Mouse (Mus musculus) CD4-positive, CD25-positive, alpha-beta regulatory T cell, adult 4 months (primary cell): Measurements from ENCODE around the gene Cyp21a1. TPM values are rescaled to one million over a fixed set of nuclear protein-coding genes. Genes with fewer than 3 reads are reported as not detected.
"Not testable (repeated sequence)": the region's sequence is repeated elsewhere in the genome, so short reads cannot be mapped to it uniquely, and the experiment has no call there.

ENCODE experiments used
- ATAC-seq: one replicate; pipeline ENCODE4 v1.8.0; 2017
- polyA plus RNA-seq, 2 experiments: library from polyadenylated mRNA; unstranded; fragments of 100-300 nt; shearing (Covaris generic); gene quantifications; one replicate each; pipeline ENCODE4 v1.2.1; 2017

The Cyp21a1 gene
- polyA plus RNA-seq, 2 experiments from 2014 or later, result not detected

DNA sequence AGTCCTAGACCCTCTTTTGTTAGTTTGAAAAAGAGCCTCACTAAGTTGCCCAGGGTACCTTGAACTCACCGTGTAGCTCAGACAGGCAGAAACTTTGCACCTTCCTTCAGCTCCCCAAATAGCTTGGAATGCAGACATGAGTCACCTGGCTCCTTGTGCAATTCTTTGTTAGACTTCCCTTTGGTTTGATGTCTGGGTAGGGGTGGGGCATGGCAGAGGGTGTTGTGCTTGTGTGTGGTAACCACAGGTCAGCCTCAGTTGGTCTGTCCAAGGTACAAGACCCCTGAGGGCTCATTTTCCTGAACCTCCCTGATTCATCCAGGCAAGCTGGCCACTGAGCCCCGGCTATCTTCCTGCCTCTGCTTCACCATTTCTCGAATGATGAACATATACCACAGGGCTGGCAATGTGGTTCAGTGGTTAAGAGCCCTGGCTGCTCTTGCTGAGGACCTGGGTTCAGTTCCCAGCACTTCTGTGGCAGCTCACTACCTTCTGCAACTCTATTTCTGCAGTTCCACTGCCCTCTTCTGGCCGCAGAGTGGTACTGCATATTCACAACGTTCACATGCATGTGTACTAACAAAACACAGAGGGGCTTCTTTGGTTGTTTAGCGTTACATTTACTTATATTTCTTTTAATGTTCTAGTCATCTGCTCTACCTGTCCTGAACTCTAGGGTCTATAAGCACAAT, 656 bp upstream of the Cyp21a1 start:
- no peak for ATAC-seq

DNA sequence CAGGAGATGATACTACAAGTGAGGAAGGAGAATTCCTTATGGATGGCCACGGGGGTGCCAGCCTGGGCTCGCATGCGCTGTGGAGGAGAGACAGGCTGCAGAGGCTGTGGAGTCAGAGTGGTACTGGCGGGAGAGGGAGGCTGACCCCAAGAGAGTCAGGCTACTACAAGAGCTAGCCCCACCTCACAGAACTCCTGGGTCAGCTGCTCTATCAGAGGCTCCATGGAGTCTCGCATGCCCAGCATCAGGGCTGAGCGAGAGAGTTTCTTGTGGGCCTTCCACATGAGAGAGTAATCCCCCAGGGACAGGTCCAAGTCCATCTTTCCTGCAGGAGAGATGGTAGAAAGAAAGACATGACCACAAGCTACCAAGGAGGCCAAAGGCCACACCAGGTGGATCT, 994 bp downstream of the Cyp21a1 start:
- ATAC-seq, result not testable (repeated sequence)

DNA sequence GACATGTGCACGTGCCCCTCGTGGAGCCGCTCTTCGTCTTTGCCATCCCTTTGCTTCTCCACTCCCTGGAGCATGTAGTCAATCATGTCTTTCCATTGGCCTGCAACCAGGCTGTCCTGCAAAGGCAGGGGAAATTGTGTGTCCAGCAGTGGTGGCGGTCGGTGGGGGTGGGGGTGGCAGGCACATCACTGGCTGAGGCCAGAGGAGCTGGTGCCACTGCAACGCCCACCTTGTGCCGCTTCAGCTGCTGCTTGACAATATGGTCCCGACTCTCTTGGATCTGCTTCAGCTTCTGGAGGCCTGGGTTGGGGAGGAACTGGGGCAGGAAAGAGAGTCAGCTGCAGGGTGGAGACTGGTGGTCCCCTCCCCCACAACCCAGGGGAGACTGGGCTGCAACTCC, 1.6 kb downstream of the Cyp21a1 start:
- not testable (repeated sequence) for ATAC-seq

DNA sequence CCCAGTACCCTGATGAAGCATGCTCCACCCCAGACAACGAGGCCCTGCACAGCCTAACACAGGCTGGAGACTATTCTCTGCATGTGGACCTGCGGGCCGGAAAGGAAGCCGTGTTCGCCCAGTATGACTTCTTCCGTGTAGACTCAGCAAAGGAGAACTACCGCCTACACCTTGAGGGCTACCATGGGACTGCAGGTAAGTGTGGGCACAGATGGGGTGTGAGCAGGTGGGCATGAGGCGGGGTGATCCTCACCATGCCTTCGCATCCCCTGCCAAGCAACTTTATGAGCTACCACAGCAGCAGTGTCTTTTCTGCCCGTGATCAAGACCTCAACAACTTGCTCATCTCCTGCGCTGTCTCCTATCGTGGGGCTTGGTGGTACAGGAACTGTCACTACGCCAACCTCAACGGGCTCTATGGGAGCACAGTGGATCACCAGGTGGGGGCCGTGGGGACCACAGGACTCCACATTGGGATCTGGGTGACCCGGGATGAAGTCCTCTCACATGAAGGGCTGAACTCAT, 3.5 kb downstream of the Cyp21a1 start:
- ATAC-seq, result not testable (repeated sequence)

DNA sequence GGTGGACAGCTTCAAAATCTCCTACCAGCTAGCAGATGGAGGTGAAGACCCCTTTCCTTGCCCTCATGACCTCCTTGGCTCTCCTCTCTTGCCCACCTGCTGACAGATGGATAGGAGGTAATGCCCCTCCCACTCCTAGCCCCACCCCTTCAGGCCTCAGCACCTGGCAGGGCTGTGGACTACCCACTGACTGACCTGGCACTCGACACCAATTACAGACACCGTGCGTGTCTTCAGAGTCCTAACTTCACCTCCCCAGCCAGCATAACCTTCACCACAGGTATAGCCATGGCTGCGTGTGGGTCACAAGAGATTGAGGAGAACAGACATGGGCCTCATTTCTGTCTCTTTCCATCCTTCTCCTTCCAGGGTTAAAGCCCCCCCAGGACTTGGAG, 4.8 kb downstream of the Cyp21a1 start:
- ATAC-seq, result no peak

DNA sequence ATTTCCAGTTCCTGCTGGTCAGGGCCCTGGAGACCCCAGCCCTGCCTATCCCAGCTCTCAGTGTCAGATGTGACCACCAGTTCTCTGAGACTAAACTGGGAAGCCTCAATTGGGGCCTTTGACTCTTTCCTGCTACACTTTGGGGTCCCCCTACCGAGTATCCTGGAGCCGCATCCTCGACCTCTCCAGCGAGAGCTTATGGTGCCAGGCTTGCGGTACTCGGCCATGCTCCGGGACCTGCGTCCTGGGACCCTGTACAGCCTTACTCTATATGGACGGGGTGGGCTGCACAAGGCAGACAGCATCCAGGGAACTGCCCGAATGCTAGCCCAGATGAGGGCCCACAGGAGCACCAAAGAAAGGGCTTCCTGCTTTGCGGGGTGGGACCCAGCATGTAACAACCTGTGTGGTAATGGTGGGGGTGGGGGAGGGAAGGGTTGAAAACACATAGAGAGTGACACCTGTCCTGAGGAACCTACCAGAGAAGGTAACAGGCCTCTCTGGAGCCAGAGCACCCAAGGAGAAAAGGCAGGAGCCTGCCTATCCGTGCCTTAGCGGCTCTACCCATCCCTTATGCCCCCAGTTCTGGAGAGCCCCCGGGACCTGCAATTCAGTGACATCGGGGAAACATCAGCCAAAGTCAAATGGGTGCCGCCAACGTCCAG, 5.4 kb downstream of the Cyp21a1 start:
- ATAC-seq, result no peak

DNA sequence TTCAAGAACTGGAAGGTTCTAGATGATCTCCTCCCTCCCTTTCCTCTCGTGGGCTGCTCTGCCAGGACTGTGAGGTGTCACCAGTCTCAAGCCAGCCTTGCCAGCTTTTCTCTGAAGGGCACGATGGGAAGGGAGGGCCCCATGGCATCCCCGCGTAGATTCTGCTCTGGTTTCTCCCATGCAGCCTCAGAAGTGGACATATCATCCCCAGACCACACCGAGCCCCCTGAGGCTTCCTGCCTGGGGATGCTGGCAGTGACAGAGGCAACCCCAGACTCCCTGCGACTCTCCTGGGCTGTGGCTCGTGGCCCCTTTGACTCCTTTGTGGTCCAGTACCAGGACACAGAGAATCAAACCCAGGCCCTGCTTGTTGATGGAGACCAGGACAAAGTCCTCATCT, 6.3 kb downstream of the Cyp21a1 start:
- not testable (repeated sequence) for ATAC-seq

DNA sequence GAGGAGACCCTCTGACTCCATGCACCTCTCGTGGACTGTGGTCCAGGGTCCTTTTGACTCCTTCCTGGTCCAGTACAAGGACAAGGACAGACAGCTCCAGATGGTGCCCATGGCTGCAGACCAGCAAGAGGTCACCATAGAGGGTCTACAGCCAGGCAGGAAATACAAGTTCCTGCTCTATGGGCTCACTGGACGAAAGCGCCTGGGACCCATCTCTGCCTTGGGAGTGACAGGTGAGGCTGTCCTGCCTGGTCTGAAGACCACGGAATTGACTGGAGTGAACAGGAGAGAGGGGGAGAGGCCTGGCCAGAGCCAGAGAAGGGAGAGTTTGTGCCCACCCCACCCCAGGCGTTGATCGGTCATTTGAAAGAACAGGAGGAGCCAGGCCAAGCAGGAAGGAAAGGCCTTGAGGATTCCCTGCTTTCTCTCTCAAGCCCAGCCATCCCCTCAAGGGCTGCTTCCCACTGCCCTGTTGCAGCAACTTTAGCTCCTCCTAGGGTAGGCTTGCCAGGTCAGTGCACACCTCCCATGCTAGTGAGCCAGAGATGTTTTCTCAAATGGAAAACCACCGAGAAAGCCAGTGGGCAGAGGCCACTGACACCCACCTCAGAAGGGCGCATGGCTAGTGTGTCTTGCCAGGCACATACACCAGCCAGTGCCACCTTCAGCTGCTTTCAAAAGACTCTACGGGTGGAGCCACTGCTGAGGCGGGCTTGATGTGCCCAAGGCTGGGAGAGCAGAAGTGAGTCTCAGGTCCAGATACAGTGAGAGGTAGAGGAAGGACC, 7.0 kb downstream of the Cyp21a1 start:
- not testable (repeated sequence) for ATAC-seq

DNA sequence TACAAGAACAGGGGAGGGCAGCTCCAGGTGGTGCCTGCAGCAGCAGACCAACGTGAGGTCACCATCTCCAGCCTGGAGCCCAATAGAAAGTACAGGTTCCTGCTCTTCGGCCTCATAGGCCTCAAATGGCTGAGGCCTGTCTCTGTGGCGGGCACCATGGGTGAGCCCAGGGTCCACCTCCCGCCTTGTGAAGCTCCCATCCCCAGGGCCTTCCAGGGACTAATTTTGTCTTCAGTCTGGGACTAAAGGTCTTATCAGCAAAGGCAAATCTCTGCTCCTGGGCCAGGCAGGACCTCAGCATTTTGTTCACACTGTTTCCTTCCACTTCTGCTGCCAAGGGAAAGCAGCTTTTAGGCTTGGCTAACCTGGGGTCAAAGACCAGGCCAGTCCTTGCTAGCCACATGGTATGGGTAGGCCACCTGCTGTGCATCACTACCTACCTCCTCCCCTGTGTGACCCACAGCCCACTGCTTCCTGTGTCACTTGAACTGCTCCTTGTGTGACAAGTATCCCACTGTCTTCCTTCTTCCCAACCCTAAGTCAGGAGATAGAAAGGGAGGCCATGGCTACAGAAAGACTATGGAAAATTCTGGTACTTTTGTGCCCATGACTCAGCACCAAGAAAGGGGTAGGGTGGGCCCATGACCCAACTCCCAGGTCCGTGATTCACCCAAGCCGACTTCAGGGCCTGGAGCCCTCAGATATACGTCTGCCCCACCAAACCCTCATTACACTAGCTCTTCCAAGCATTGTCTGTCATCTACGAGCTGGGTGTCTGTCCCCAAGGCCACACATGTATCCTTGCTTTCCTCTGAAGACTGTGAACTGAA, 7.8 kb downstream of the Cyp21a1 start:
- no peak for ATAC-seq

DNA sequence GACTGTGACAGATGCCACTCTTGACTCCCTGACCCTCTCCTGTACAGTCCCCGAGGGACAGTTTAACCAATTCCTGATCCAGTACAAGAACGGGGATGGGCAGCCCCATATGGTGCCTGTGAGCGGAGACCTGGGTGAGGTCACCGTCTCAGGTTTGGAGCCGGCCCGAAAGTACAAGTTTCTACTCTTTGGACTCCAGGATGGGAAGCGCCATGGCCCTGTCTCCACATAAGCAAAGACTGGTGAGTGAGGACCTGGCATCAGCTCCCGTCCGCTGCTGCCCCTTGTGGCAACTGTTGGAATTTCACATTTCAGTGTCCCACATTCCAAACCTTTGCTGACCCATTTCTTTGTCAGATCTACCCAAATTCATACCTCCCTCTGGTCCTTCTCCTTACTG, 8.7 kb downstream of the Cyp21a1 start:
- ATAC-seq, result no peak

DNA sequence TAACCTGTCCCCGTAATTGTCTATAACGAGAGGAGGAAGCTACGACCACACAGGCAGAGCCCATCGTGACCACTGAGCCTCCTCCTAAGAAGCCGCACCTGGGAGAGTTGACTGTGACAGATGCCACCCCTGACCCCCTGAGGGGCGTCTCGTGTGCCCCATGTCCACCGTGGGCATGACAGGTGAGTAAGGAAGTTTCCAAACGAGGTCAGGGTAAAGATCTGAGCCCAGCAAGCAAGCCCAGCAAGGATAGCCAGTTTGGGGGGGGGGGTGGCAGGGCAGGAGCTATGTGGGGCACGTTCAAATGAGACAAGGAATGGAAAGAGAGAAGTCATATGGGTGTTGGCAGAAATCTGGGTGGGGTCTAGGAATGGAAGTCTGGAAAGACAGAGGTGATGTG, 9.3 kb downstream of the Cyp21a1 start:
- no peak for ATAC-seq

DNA sequence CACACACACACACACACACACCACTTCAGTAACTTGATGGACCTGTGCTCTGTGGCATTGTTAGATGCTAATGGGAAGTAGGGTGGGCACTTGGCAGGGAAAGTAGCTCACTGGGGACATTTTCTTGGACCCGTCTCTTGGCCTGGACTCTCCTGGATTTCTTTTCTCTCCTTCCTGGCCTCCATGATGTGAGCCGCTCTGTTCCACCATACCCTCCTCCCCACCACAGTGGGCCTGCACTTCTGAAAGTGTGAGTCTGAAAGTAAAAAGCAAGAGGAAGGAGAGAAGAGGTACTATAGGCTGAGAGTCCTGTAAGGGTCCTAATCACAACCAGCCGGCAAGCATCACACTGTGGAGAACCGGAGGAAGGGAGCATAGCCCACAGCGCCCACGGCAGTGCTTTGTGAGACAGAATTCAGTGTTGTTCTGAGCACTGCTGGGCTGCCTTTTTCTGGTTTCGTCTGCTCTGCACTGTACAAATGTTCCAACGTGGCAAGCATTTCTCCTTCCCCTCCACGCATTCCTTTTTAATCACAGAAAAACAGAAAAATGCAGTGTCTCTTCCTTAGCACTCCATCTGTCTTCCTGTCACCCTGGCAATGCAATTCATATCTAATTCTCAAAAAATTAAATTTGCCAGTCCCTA, 26.6 kb downstream of the Cyp21a1 start:
- no peak for ATAC-seq

DNA sequence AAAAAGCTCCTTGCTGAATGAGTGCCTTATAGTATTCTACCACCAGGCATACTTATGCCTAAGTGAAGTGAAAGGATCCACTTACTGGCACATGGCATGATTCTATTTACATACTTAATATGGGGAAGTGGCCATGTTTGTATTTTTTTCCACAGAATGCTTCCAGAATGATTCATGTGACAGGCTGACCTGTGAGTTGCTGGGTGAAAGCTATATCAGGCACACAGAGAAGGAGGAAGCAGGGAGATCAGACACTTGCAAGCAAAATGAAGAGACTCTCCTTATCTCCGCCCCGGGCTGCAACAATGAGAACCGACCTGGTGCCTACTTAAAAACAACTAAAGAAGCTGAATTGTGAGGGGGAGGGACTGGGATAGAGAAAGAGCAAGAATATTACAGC, 42.9 kb downstream of the Cyp21a1 start:
- no peak for ATAC-seq

Other genes with a start within 250 kb of the Cyp21a1 start
- gene Notch4, start 240.3 kb downstream of the Cyp21a1 start, polyA plus RNA-seq, result 1 to 10 TPM in 1 of 2 experiments, under 1 TPM in 1; 0.09 to 1.1 TPM
- 100 to 1,000 TPM; 227 to 344 TPM for gene Gpsm3, start 214.8 kb downstream of the Cyp21a1 start, polyA plus RNA-seq
- gene Pbx2, start 213.3 kb downstream of the Cyp21a1 start, polyA plus RNA-seq, result 10 to 100 TPM in 1 of 2 experiments, 1 to 10 TPM in 1; 7.7 to 12.6 TPM
- gene Ager, start 206.7 kb downstream of the Cyp21a1 start, polyA plus RNA-seq, result 1 to 10 TPM; 4.0 to 4.5 TPM
- gene Rnf5, start 200.9 kb downstream of the Cyp21a1 start, polyA plus RNA-seq, result 10 to 100 TPM; 68.0 to 75.0 TPM
- 10 to 100 TPM; 16.9 to 19.2 TPM for gene Agpat1, start 200.3 kb downstream of the Cyp21a1 start, polyA plus RNA-seq
- gene Egfl8, start 188.6 kb downstream of the Cyp21a1 start, polyA plus RNA-seq, result 1 to 10 TPM; 1.9 to 2.8 TPM
- gene Ppt2, start 176.1 kb downstream of the Cyp21a1 start, polyA plus RNA-seq, result 10 to 100 TPM; 20.6 to 32.2 TPM
- gene Prrt1, start 175.0 kb downstream of the Cyp21a1 start, polyA plus RNA-seq, result 1 to 10 TPM; 1.4 to 2.2 TPM
- gene Fkbpl, start 159.8 kb downstream of the Cyp21a1 start, polyA plus RNA-seq, result 1 to 10 TPM; 3.6 to 5.9 TPM
- 10 to 100 TPM; 15.2 to 20.2 TPM for gene Atf6b, start 157.4 kb downstream of the Cyp21a1 start, polyA plus RNA-seq
- not detected for gene Tnxb, start 134.0 kb downstream of the Cyp21a1 start, polyA plus RNA-seq
- not detected for gene C4b, start 60.7 kb downstream of the Cyp21a1 start, polyA plus RNA-seq
- gene Stk19, start 32.4 kb upstream of the Cyp21a1 start, polyA plus RNA-seq, result 10 to 100 TPM; 24.4 to 46.0 TPM
- gene Dxo, start 32.5 kb upstream of the Cyp21a1 start, polyA plus RNA-seq, result 10 to 100 TPM; 28.8 to 33.4 TPM
- 10 to 100 TPM; 26.8 to 44.1 TPM for gene Skiv2l, start 45.6 kb upstream of the Cyp21a1 start, polyA plus RNA-seq
- 10 to 100 TPM; 33.2 to 44.8 TPM for gene Nelfe, start 45.8 kb upstream of the Cyp21a1 start, polyA plus RNA-seq
- under 1 TPM; 0.27 to 0.61 TPM for gene Cfb, start 58.0 kb upstream of the Cyp21a1 start, polyA plus RNA-seq
- not detected for gene Zbtb12, start 74.9 kb upstream of the Cyp21a1 start, polyA plus RNA-seq
- gene Gm20547, start 77.5 kb upstream of the Cyp21a1 start, polyA plus RNA-seq, result not detected
- gene C2, start 93.7 kb upstream of the Cyp21a1 start, polyA plus RNA-seq, result 1 to 10 TPM; 1.1 to 2.5 TPM
- 10 to 100 TPM; 21.8 to 30.5 TPM for gene Ehmt2, start 93.9 kb upstream of the Cyp21a1 start, polyA plus RNA-seq
- gene Slc44a4, start 109.9 kb upstream of the Cyp21a1 start, polyA plus RNA-seq, result not detected
- 10 to 100 TPM; 32.5 to 40.6 TPM for gene Neu1, start 126.7 kb upstream of the Cyp21a1 start, polyA plus RNA-seq
- gene Hspa1b, start 154.7 kb upstream of the Cyp21a1 start, polyA plus RNA-seq, result 1 to 10 TPM in 1 of 2 experiments, under 1 TPM in 1; 0.84 to 3.7 TPM
- gene Gm20481, start 165.4 kb upstream of the Cyp21a1 start, polyA plus RNA-seq, result 1 to 10 TPM in 1 of 2 experiments, not detected in 1; 3.1 TPM
- 1 to 10 TPM in 1 of 2 experiments, not detected in 1; 1.1 TPM for gene Hspa1a, start 167.6 kb upstream of the Cyp21a1 start, polyA plus RNA-seq
- 1 to 10 TPM in 1 of 2 experiments, under 1 TPM in 1; 0.17 to 1.3 TPM for gene Hspa1l, start 168.1 kb upstream of the Cyp21a1 start, polyA plus RNA-seq
- gene Lsm2, start 177.3 kb upstream of the Cyp21a1 start, polyA plus RNA-seq, result 10 to 100 TPM; 51.4 to 54.8 TPM
- gene Vars, start 196.4 kb upstream of the Cyp21a1 start, polyA plus RNA-seq, result 10 to 100 TPM; 28.4 to 31.6 TPM
- under 1 TPM; 0.12 to 0.14 TPM for gene Vwa7, start 212.0 kb upstream of the Cyp21a1 start, polyA plus RNA-seq
- gene Sapcd1, start 223.5 kb upstream of the Cyp21a1 start, polyA plus RNA-seq, result 1 to 10 TPM; 2.7 to 2.8 TPM
- 1 to 10 TPM; 1.8 to 2.5 TPM for gene Msh5, start 242.2 kb upstream of the Cyp21a1 start, polyA plus RNA-seq
- gene Clic1, start 245.4 kb upstream of the Cyp21a1 start, polyA plus RNA-seq, result 100 to 1,000 TPM; 490 to 619 TPM